Mouse (Mus musculus): Measurements from ENCODE around the gene Synj2. TPM values are rescaled to one million over a fixed set of nuclear protein-coding genes. Genes with fewer than 3 reads are reported as not detected.

Synj2 gene
- polyA plus RNA-seq, 1 experiment from 2014 or later: 1.2 TPM

DNA sequence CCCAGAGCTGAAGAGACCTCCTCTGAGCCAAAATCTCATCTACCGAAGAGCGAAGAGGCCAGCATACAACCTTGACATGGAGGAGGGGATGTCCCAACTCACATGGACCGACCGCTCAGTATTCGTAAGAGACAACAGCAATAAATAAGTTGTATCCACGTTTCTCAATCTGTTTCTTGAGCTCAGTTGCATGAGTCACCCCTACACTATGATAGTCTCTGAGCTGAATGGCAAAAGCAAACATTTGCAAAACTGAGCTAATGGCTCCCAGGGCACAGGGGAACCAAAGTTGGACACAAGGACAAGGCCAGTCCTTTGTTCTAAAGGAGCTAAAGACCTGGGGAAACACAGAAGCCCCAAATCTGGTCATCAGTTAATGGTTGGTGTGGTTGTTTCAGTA is 128.8 kb downstream of the Synj2 start:
- Histone ChIP-seq H3K36me3 (ENCODE audit: control insufficient read depth, insufficient read depth, low read length) (no peaks in the 10 kb centered on the region; the same call in 1 of the 2 replicates), H3K9me3 (ENCODE audit: control insufficient read depth, low read length) (no peaks in the 10 kb centered on the region), H3K27me3 (ENCODE audit: control insufficient read depth, insufficient read depth, low read length) (no peaks in the 10 kb centered on the region), H3K27ac (replicated peaks; ENCODE audit: low read depth, low read length) (no peak overlapping the region), H3K9ac (ENCODE audit: low read length) (no peak overlapping the region), H3K4me1 (ENCODE audit: control insufficient read depth, insufficient read depth, low read length) (no peaks in the 10 kb centered on the region), H3K4me3 (ENCODE audit: low read depth, low read length) (no peak overlapping the region), H3K4me2 (ENCODE audit: low read depth, severe bottlenecking) (no peak overlapping the region)
- ATAC-seq (ENCODE audit: insufficient number of reproducible peaks, low FRiP score, low TSS enrichment, low read depth) (no peak), DNase-seq (ENCODE audit: low spot score) (no peak)
- 94% methylated on average over 6 of the region's 6 CpGs for WGBS

DNA sequence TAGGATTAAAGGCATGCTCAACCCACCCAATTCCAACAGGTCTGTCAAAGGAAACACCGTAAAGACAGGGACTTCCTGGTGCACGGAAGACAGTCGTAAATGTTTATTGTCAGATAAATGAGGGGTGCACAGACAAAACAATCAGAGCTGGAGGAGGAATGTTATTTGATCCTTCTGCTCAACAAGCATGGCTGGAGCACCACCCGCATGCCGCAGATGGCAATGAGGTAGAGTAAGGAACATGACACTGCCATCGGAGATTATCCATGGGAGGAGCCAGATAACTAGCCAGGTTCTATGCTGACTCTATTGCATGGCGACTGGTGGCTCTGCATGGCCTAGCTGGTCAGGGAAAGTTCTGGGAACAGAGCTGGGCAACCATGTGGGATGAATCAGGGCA is 132.3 kb downstream of the Synj2 start:
- 39% methylated on average over 7 of the region's 7 CpGs for WGBS
- no peak for ATAC-seq (ENCODE audit: insufficient number of reproducible peaks, low FRiP score, low TSS enrichment, low read depth)

DNA sequence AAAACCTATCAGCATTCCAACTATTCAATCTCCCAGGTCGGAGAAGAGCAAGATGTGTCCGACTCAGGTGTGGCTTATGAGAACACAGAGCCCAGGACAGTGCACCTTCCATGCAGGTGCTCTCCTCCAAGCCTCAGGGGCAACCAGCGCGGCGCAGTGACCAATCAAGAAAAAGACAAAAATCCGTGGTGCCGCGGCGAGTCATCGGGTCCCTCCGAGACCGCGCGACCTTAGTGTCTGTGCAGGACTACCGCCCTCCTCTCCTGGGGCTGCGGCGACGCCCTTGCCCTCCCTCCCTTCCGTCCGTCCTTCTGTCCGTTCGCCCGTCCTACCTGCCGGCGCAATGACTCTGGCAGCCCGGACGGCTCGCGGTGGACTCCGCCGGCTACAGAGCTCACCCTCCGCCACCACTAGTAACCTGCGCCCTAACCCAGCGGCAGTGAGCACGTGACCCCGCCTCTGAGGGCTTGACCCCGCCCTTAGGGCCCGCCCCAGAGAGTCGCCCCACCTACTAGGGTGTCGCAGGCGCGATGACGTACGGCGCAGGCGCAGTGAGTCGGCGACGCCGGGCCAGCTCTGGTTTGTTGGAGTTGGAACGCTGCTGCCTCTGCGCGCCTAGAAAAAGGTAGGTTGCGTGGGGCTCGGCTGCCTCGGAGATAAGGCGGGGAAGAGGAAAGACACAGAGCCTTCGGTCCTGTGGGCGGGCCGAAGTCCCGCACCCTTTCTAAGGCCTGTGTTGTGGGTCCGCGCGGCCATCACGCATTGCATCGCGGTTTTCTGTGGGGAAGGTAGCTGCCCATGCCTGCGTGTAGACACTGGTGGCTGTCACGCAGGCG is 138.4 kb downstream of the Synj2 start, which contains the start of the genes Serac1 and Gtf2h5:
Gene Serac1, minus strand, starts transcription at position 455 of the 836 bp plus-strand sequence.
Gene Gtf2h5, plus strand, starts transcription at position 500 of the 836 bp plus-strand sequence.
- H3K4me2 ChIP-seq (ENCODE audit: low read depth, severe bottlenecking): peak within 1 kb of the TSS; percentile 82
- H3K27me3 ChIP-seq (ENCODE audit: control insufficient read depth, insufficient read depth, low read length): no peaks in the 10 kb centered on the region
- H3K36me3 ChIP-seq (ENCODE audit: control insufficient read depth, insufficient read depth, low read length): no peaks in the 10 kb centered on the region
- 0 out of 2 replicates have a peak within 1 kb of the TSS, but pooled peaks have one; percentile 25 for H3K27ac ChIP-seq (replicated peaks; ENCODE audit: low read depth, low read length)
- H3K4me1 ChIP-seq (ENCODE audit: control insufficient read depth, insufficient read depth, low read length): no peaks in the 10 kb centered on the region
- DNase-seq (ENCODE audit: low spot score) (peak; percentile 99), ATAC-seq (ENCODE audit: insufficient number of reproducible peaks, low FRiP score, low TSS enrichment, low read depth) (peak; percentile 99)
- H3K9ac ChIP-seq (ENCODE audit: low read length): peak within 1 kb of the TSS; percentile 76
- WGBS: under 1% methylated on average over 70 of the region's 70 CpGs
- H3K4me3 ChIP-seq (ENCODE audit: low read depth, low read length): peak within 1 kb of the TSS; percentile 72
- no peaks in the 10 kb centered on the region for H3K9me3 ChIP-seq (ENCODE audit: control insufficient read depth, low read length)

More for the DNA sequence above, 132.3 kb downstream of the Synj2 start:
- Histone ChIP-seq H3K4me3 (ENCODE audit: low read depth, low read length) (no peak overlapping the region), H3K27me3 (ENCODE audit: control insufficient read depth, insufficient read depth, low read length) (no peaks in the 10 kb centered on the region), H3K4me1 (ENCODE audit: control insufficient read depth, insufficient read depth, low read length) (no peaks in the 10 kb centered on the region), H3K27ac (replicated peaks; ENCODE audit: low read depth, low read length) (no peak overlapping the region), H3K36me3 (ENCODE audit: control insufficient read depth, insufficient read depth, low read length) (no peaks in the 10 kb centered on the region; the same call in 1 of the 2 replicates), H3K9ac (ENCODE audit: low read length) (no peak overlapping the region), H3K4me2 (ENCODE audit: low read depth, severe bottlenecking) (no peak overlapping the region), H3K9me3 (ENCODE audit: control insufficient read depth, low read length) (no peaks in the 10 kb centered on the region)
- DNase-seq (ENCODE audit: low spot score): no peak

DNA sequence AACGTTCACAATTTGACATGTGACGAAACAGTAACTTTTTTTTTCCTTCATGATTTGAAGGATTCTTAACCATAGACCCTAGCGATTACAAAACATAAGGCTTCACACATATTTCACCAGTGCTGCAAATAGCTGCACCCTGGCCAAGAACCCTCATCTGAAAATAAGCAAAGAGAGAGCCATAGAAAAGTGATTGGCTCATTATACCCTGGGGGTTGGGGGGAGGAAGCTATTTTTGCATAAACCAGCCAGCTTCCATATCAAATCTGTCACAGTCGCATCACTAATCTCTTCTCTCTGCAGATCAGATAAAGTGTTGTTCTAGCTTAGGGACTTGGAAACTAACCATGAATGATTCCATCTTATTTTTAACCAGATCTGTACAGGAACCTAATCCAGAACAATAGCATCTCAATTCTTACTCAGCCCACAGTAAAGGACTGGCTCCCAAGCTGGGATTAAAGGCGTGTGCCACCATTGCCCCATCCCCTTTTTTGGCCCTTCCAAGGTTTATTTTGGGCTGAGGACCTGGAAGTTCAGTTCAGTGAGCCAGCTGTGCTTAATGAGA is 142.3 kb downstream of the Synj2 start:
- Histone ChIP-seq H3K9me3 (ENCODE audit: control insufficient read depth, low read length) (no peaks in the 10 kb centered on the region), H3K27ac (replicated peaks; ENCODE audit: low read depth, low read length) (no peak overlapping the region), H3K36me3 (ENCODE audit: control insufficient read depth, insufficient read depth, low read length) (peaks cover 4% of the 10 kb centered on the region; the same call in 1 of the 2 replicates), H3K4me2 (ENCODE audit: low read depth, severe bottlenecking) (no peak overlapping the region), H3K4me3 (ENCODE audit: low read depth, low read length) (no peak overlapping the region), H3K27me3 (ENCODE audit: control insufficient read depth, insufficient read depth, low read length) (no peaks in the 10 kb centered on the region), H3K9ac (ENCODE audit: low read length) (no peak overlapping the region), H3K4me1 (ENCODE audit: control insufficient read depth, insufficient read depth, low read length) (no peaks in the 10 kb centered on the region)
- DNase-seq (ENCODE audit: low spot score): no peak
- no peak for ATAC-seq (ENCODE audit: insufficient number of reproducible peaks, low FRiP score, low TSS enrichment, low read depth)
- 91% methylated on average over 5 of the region's 5 CpGs for WGBS

GRCm38 (mm10) chr17:6091604-6092003 is 150.5 kb downstream of the Synj2 start:
- H3K9me3 ChIP-seq (ENCODE audit: control insufficient read depth, low read length): no peaks in the 10 kb centered on the region
- no peak overlapping the region for H3K27ac ChIP-seq (replicated peaks; ENCODE audit: low read depth, low read length)
- WGBS: 91% methylated on average over 6 of the region's 6 CpGs
- no peak overlapping the region for H3K9ac ChIP-seq (ENCODE audit: low read length)
- no peaks in the 10 kb centered on the region for H3K27me3 ChIP-seq (ENCODE audit: control insufficient read depth, insufficient read depth, low read length)
- H3K4me2 ChIP-seq (ENCODE audit: low read depth, severe bottlenecking): no peak overlapping the region
- no peaks in the 10 kb centered on the region for H3K4me1 ChIP-seq (ENCODE audit: control insufficient read depth, insufficient read depth, low read length)
- H3K36me3 ChIP-seq (ENCODE audit: control insufficient read depth, insufficient read depth, low read length): no peaks in the 10 kb centered on the region
- ATAC-seq (ENCODE audit: insufficient number of reproducible peaks, low FRiP score, low TSS enrichment, low read depth) (no peak), DNase-seq (ENCODE audit: low spot score) (no peak)
- H3K4me3 ChIP-seq (ENCODE audit: low read depth, low read length): no peak overlapping the region

Other genes starting within 250 kb of the Synj2 start
- 27.6 and 29.3 TPM in 2 replicates for gene Snx9, start 100.0 kb upstream of the Synj2 start, polyA plus RNA-seq (2014; fragmentation: Nextera tagmentation; extraction: Ambion mirVana)
- gene Serac1, start 138.5 kb downstream of the Synj2 start, polyA plus RNA-seq (2014; fragmentation: Nextera tagmentation; extraction: Ambion mirVana): 4.7 and 5.8 TPM in 2 replicates
- gene Gtf2h5, start 138.5 kb downstream of the Synj2 start, polyA plus RNA-seq (2014; fragmentation: Nextera tagmentation; extraction: Ambion mirVana): 169 and 176 TPM in 2 replicates
- gene Tulp4, start 165.2 kb downstream of the Synj2 start, polyA plus RNA-seq (2014; fragmentation: Nextera tagmentation; extraction: Ambion mirVana): 91.1 and 94.9 TPM in 2 replicates

Measured in limb, embryonic 11.5 days (tissue).